Mouse (Mus musculus) spleen, adult 2 months (tissue): Measurements from ENCODE around the gene Cd52.

ENCODE experiments used
- CTCF ChIP-seq: fragments of 200-500 bp; IDR thresholded peaks from 2 replicates; pipeline ENCODE4 v1.5.1; 2011; ENCODE audit warnings: mild to moderate bottlenecking, inconsistent platforms; ENCODE audit not compliant: insufficient read depth, insufficient read length, insufficient replicate concordance; ENCODE audit errors: extremely low read depth
- POLR2A ChIP-seq: fragments of 200-500 bp; IDR thresholded peaks from 2 replicates; pipeline ENCODE4 v1.6.1; 2011; ENCODE audit warnings: low read depth, low read length, inconsistent platforms

DNA sequence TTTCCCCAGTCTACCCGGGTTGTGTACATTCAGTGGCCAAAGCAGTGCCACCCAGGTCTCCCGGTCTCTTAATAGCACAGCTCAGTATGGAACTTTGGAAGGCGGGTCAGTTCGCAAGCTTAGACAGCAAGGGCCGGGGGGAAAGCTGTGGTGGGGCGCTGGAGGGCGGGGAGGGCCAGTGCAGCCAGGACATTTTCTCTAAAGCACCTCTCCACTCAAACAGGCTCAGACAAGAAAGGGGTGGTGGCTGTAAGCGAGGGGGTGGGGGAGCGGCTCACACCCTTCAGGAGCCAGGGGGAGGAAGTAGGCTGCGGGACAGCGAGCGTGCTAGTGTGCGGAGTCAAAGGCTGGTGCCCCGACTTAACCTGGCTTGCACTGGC lies 34.1 kb upstream of the Cd52 start:
- TF ChIP-seq CTCF (no peak), POLR2A (no peak)
